Mouse (Mus musculus): ENCODE data around the gene Ankle1. TPM values are rescaled to one million over a fixed set of nuclear protein-coding genes. Genes with fewer than 3 reads are reported as not detected.

Ankle1 gene
- polyA plus RNA-seq, 1 experiment from 2014 or later: 40.5 TPM

GRCm38 (mm10) chr8:71437041-71437440 is 31.2 kb downstream of the Ankle1 start:
- H3K9ac ChIP-seq: no peak overlapping the region
- 52% methylated on average over 3 of the region's 3 CpGs for WGBS
- no peak overlapping the region for H3K4me2 ChIP-seq (replicated peaks)
- H3K36me3 ChIP-seq: no peaks in the 10 kb centered on the region
- H3K27ac ChIP-seq: no peak overlapping the region
- H3K4me3 ChIP-seq: no peak overlapping the region
- no peak for ATAC-seq (ENCODE audit: insufficient number of reproducible peaks, insufficient read depth, low FRiP score, low TSS enrichment)
- H3K9me3 ChIP-seq: no peaks in the 10 kb centered on the region
- H3K4me1 ChIP-seq: no peaks in the 10 kb centered on the region
- 0 out of 2 replicates have a peak, but pooled peaks cover 3% of the 10 kb centered on the region for H3K27me3 ChIP-seq

DNA sequence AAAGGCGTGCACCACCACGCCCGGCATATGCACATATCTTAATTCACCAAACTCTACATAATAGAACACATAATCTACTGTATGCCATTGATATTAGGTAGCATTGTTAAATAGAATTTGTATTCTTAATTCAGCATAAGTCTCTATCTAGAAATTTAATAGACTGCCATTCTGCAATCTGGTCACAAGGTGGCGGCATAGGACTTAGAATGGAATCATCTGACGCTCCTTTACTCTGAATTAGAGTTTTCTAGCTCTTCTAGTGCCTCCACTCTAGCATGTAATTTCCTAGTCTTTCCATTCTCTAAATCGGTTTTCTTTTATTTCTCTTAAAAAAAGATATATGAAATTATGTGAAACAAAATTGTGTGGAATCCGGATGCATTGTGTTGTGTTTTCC is 35.6 kb downstream of the Ankle1 start:
- 0% methylated on average over 7 of the region's 7 CpGs for WGBS
- no peak for ATAC-seq (ENCODE audit: insufficient number of reproducible peaks, insufficient read depth, low FRiP score, low TSS enrichment)

DNA sequence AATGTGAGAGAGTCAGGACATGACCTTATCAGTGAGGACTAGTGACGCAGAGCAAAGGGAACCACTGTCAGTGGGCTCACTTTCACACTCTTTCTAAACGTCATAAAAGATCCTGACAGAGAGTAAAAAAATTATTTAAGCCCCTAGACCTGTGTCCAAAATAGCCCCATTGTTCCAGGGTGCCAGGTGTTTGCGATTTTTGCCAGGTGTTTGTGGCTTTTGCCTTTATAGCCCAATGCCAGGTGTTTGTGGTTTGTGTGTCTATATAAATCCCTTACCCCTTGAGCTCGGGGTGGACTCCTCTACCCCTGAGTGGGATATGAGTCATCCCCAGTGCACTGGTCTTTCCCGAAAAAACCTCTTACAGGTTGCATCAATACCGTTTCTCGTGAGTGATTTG is 39.3 kb downstream of the Ankle1 start:
- Histone ChIP-seq H3K4me2 (replicated peaks) (no peak overlapping the region), H3K27me3 (0 out of 2 replicates have a peak, but pooled peaks cover 4% of the 10 kb centered on the region), H3K27ac (no peak overlapping the region), H3K9ac (no peak overlapping the region; the same call in 1 of the 2 replicates), H3K36me3 (no peaks in the 10 kb centered on the region), H3K9me3 (no peaks in the 10 kb centered on the region), H3K4me1 (no peaks in the 10 kb centered on the region), H3K4me3 (no peak overlapping the region)
- 78% methylated on average over 7 of the region's 7 CpGs for WGBS
- no peak for ATAC-seq (ENCODE audit: insufficient number of reproducible peaks, insufficient read depth, low FRiP score, low TSS enrichment)

More for the DNA sequence above, 35.6 kb downstream of the Ankle1 start:
- Histone ChIP-seq H3K4me2 (replicated peaks) (no peak overlapping the region), H3K4me3 (no peak overlapping the region), H3K27me3 (0 out of 2 replicates have a peak, but pooled peaks cover 4% of the 10 kb centered on the region), H3K9ac (no peak overlapping the region), H3K27ac (no peak overlapping the region), H3K9me3 (no peaks in the 10 kb centered on the region), H3K36me3 (no peaks in the 10 kb centered on the region), H3K4me1 (no peaks in the 10 kb centered on the region)

GRCm38 (mm10) chr8:71451337-71451736 is 45.5 kb downstream of the Ankle1 start:
- H3K4me3 ChIP-seq: no peak overlapping the region
- H3K9me3 ChIP-seq: no peaks in the 10 kb centered on the region
- ATAC-seq (ENCODE audit: insufficient number of reproducible peaks, insufficient read depth, low FRiP score, low TSS enrichment): no peak
- no peaks in the 10 kb centered on the region for H3K27me3 ChIP-seq
- H3K4me1 ChIP-seq: no peaks in the 10 kb centered on the region
- H3K4me2 ChIP-seq (replicated peaks): no peak overlapping the region
- no peak overlapping the region for H3K27ac ChIP-seq
- WGBS: 65% methylated on average over 4 of the region's 4 CpGs
- no peak overlapping the region for H3K9ac ChIP-seq
- H3K36me3 ChIP-seq: no peaks in the 10 kb centered on the region

GRCm38 (mm10) chr8:71451777-71452176 is 46.0 kb downstream of the Ankle1 start:
- no peaks in the 10 kb centered on the region for H3K4me1 ChIP-seq

GRCm38 (mm10) chr8:71452669-71453068 is 46.9 kb downstream of the Ankle1 start:
- no peak overlapping the region for H3K4me2 ChIP-seq (replicated peaks)
- no peak for ATAC-seq (ENCODE audit: insufficient number of reproducible peaks, insufficient read depth, low FRiP score, low TSS enrichment)
- H3K4me3 ChIP-seq: no peak overlapping the region
- 81% methylated on average over 2 of the region's 2 CpGs for WGBS
- no peak overlapping the region for H3K27ac ChIP-seq
- no peaks in the 10 kb centered on the region for H3K9me3 ChIP-seq
- H3K9ac ChIP-seq: no peak overlapping the region
- H3K36me3 ChIP-seq: peaks cover 11% of the 10 kb centered on the region
- H3K27me3 ChIP-seq: no peaks in the 10 kb centered on the region
- no peaks in the 10 kb centered on the region for H3K4me1 ChIP-seq

More at GRCm38 (mm10) chr8:71451777-71452176, 46.0 kb downstream of the Ankle1 start:
- Histone ChIP-seq H3K9ac (no peak overlapping the region), H3K27ac (no peak overlapping the region), H3K9me3 (no peaks in the 10 kb centered on the region), H3K4me3 (no peak overlapping the region), H3K36me3 (0 out of 2 replicates have a peak, but pooled peaks cover 2% of the 10 kb centered on the region), H3K4me2 (replicated peaks) (no peak overlapping the region), H3K27me3 (no peaks in the 10 kb centered on the region)
- 50% methylated on average over 11 of the region's 11 CpGs for WGBS
- ATAC-seq (ENCODE audit: insufficient number of reproducible peaks, insufficient read depth, low FRiP score, low TSS enrichment): no peak

DNA sequence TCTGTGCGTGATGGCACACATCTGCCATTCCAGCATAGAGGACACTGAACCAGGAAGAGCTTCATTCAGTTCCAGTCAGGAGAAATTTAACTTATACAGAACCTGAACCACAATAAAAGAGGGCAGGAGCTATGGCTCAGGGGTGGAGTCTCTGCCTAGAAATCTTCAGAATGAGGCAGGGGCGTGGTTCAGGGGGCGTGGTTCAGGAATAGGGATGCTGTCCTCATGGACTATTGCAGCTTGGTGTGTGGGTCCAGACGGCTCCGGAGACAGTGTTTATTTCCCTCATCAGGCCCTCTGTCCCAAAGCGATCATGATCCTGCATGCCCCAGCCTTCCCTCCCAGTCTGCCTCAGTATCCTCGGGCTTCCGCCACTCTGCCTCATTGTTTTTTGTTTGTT is 48.9 kb downstream of the Ankle1 start:
- Histone ChIP-seq H3K36me3 (peaks cover 30% of the 10 kb centered on the region), H3K27me3 (no peaks in the 10 kb centered on the region), H3K4me3 (no peak overlapping the region), H3K9me3 (no peaks in the 10 kb centered on the region), H3K27ac (no peak overlapping the region), H3K4me2 (replicated peaks) (no peak overlapping the region), H3K9ac (no peak overlapping the region), H3K4me1 (no peaks in the 10 kb centered on the region)
- WGBS: 84% methylated on average over 8 of the region's 8 CpGs
- no peak for ATAC-seq (ENCODE audit: insufficient number of reproducible peaks, insufficient read depth, low FRiP score, low TSS enrichment)

- H3K27me3 ChIP-seq: no peaks in the 10 kb centered on the region
- no peak overlapping the region for H3K27ac ChIP-seq
- peaks cover 48% of the 10 kb centered on the region for H3K36me3 ChIP-seq
- no peak overlapping the region for H3K4me2 ChIP-seq (replicated peaks)
- ATAC-seq (ENCODE audit: insufficient number of reproducible peaks, insufficient read depth, low FRiP score, low TSS enrichment): no peak
- H3K4me1 ChIP-seq: peaks cover 3% of the 10 kb centered on the region; the same call in 1 of the 2 replicates
- H3K4me3 ChIP-seq: no peak overlapping the region
- no peak overlapping the region for H3K9ac ChIP-seq
- 39% methylated on average over 22 of the region's 22 CpGs for WGBS
- H3K9me3 ChIP-seq: no peaks in the 10 kb centered on the region
Observed at GRCm38 (mm10) chr8:71456906-71457305, 51.1 kb downstream of the Ankle1 start.

GRCm38 (mm10) chr8:71457659-71458270 is 52.0 kb downstream of the Ankle1 start:
- Histone ChIP-seq H3K4me1 (peaks cover 12% of the 10 kb centered on the region), H3K27me3 (no peaks in the 10 kb centered on the region), H3K4me3 (no peak overlapping the region), H3K9ac (no peak overlapping the region), H3K27ac (no peak overlapping the region), H3K9me3 (no peaks in the 10 kb centered on the region), H3K36me3 (peaks cover 48% of the 10 kb centered on the region), H3K4me2 (replicated peaks) (no peak overlapping the region)
- WGBS: 84% methylated on average over 20 of the region's 20 CpGs
- no peak for ATAC-seq (ENCODE audit: insufficient number of reproducible peaks, insufficient read depth, low FRiP score, low TSS enrichment)

Other genes with a start within 250 kb of the Ankle1 start
- 32.8 and 34.0 TPM in 2 replicates for gene Myo9b, start 133.3 kb upstream of the Ankle1 start, polyA plus RNA-seq (2016; fragmentation: Nextera tagmentation; extraction: Ambion mirVana)
- 54.6 and 60.4 TPM in 2 replicates for gene Haus8, start 133.1 kb upstream of the Ankle1 start, polyA plus RNA-seq (2016; fragmentation: Nextera tagmentation; extraction: Ambion mirVana)
- gene Use1, start 39.2 kb upstream of the Ankle1 start, polyA plus RNA-seq (2016; fragmentation: Nextera tagmentation; extraction: Ambion mirVana): 85.4 and 89.2 TPM in 2 replicates
- 5.4 and 5.6 TPM in 2 replicates for gene Ocel1, start 34.7 kb upstream of the Ankle1 start, polyA plus RNA-seq (2016; fragmentation: Nextera tagmentation; extraction: Ambion mirVana)
- gene Nr2f6, start 24.1 kb upstream of the Ankle1 start, polyA plus RNA-seq (2016; fragmentation: Nextera tagmentation; extraction: Ambion mirVana): 71.0 and 72.7 TPM in 2 replicates
- gene Ushbp1, start 10.2 kb upstream of the Ankle1 start, polyA plus RNA-seq (2016; fragmentation: Nextera tagmentation; extraction: Ambion mirVana): 8.6 and 8.9 TPM in 2 replicates
- 99.6 and 103 TPM in 2 replicates for gene Babam1, start 9.1 kb upstream of the Ankle1 start, polyA plus RNA-seq (2016; fragmentation: Nextera tagmentation; extraction: Ambion mirVana)
- 89.4 and 92.7 TPM in 2 replicates for gene Abhd8, start 57.6 kb downstream of the Ankle1 start, polyA plus RNA-seq (2016; fragmentation: Nextera tagmentation; extraction: Ambion mirVana)
- gene Mrpl34, start 58.9 kb downstream of the Ankle1 start, polyA plus RNA-seq (2016; fragmentation: Nextera tagmentation; extraction: Ambion mirVana): 169 TPM in 2 replicates
- 108 and 117 TPM in 2 replicates for gene Dda1, start 63.2 kb downstream of the Ankle1 start, polyA plus RNA-seq (2016; fragmentation: Nextera tagmentation; extraction: Ambion mirVana)
- 9.6 and 10.7 TPM in 2 replicates for gene Ano8, start 80.0 kb downstream of the Ankle1 start, polyA plus RNA-seq (2016; fragmentation: Nextera tagmentation; extraction: Ambion mirVana)
- 23.0 and 25.0 TPM in 2 replicates for gene Gtpbp3, start 82.1 kb downstream of the Ankle1 start, polyA plus RNA-seq (2016; fragmentation: Nextera tagmentation; extraction: Ambion mirVana)
- gene Plvap, start 105.7 kb downstream of the Ankle1 start, polyA plus RNA-seq (2016; fragmentation: Nextera tagmentation; extraction: Ambion mirVana): 62.2 and 64.4 TPM in 2 replicates
- gene Ccdc194, start 119.7 kb downstream of the Ankle1 start, polyA plus RNA-seq (2016; fragmentation: Nextera tagmentation; extraction: Ambion mirVana): 0.48 and 0.49 TPM in 2 replicates
- gene Bst2, start 131.4 kb downstream of the Ankle1 start, polyA plus RNA-seq (2016; fragmentation: Nextera tagmentation; extraction: Ambion mirVana): 11.2 and 12.8 TPM in 2 replicates
- gene Mvb12a, start 136.9 kb downstream of the Ankle1 start, polyA plus RNA-seq (2016; fragmentation: Nextera tagmentation; extraction: Ambion mirVana): 69.0 and 72.6 TPM in 2 replicates
- gene Tmem221, start 152.9 kb downstream of the Ankle1 start, polyA plus RNA-seq (2016; fragmentation: Nextera tagmentation; extraction: Ambion mirVana): 0.23 and 1.1 TPM in 2 replicates
- gene Nxnl1, start 160.6 kb downstream of the Ankle1 start, polyA plus RNA-seq (2016; fragmentation: Nextera tagmentation; extraction: Ambion mirVana): not detected in 2 replicates
- gene Slc27a1, start 162.9 kb downstream of the Ankle1 start, polyA plus RNA-seq (2016; fragmentation: Nextera tagmentation; extraction: Ambion mirVana): 48.4 and 48.6 TPM in 2 replicates
- 230 and 236 TPM in 2 replicates for gene Pgls, start 186.2 kb downstream of the Ankle1 start, polyA plus RNA-seq (2016; fragmentation: Nextera tagmentation; extraction: Ambion mirVana)
- gene Fam129c, start 191.6 kb downstream of the Ankle1 start, polyA plus RNA-seq (2016; fragmentation: Nextera tagmentation; extraction: Ambion mirVana): 4.5 and 6.2 TPM in 2 replicates
- 72.7 and 72.8 TPM in 2 replicates for gene Colgalt1, start 205.0 kb downstream of the Ankle1 start, polyA plus RNA-seq (2016; fragmentation: Nextera tagmentation; extraction: Ambion mirVana)

Data from embryonic facial prominence, embryonic 12.5 days (tissue).